Mouse (Mus musculus) heart, adult 11 months (tissue): ENCODE measurements at regions not wholly inside any gene's neighbourhood (a gene's known extent, or its start where the extent isn't known, plus 50 kb on each side); places are given as distances from the start of the nearest gene placed in this dataset.
A peak's percentile ranks its signal among the peaks of the same experiment; 100 is the strongest.

Experiments
- DNase-seq: peaks from one replicate; pipeline ENCODE4 v3.0.0; 2022

- DNase-seq, result no peak
These were observed 301.0 kb downstream of the 9330182O14Rik start for GRCm38 (mm10) chr15:40435156-40435555.

- no peak for DNase-seq
These were observed 302.5 kb downstream of the 9330182O14Rik start for GRCm38 (mm10) chr15:40436688-40437087.

- no peak for DNase-seq
These were observed 305.7 kb downstream of the 9330182O14Rik start for GRCm38 (mm10) chr15:40439827-40440226.

GRCm38 (mm10) chr15:40448623-40449022, 314.5 kb downstream of the 9330182O14Rik start:
- DNase-seq, result no peak

- DNase-seq, result no peak
These were observed 319.1 kb downstream of the 9330182O14Rik start for GRCm38 (mm10) chr15:40453235-40453634.

- no peak for DNase-seq
These were observed 341.6 kb downstream of the 9330182O14Rik start for GRCm38 (mm10) chr15:40475659-40476355.

- DNase-seq, result no peak
These were observed 346.2 kb downstream of the 9330182O14Rik start for GRCm38 (mm10) chr15:40480386-40480785.

GRCm38 (mm10) chr15:40481239-40481638, 347.1 kb downstream of the 9330182O14Rik start:
- no peak for DNase-seq

GRCm38 (mm10) chr15:40485997-40486396, 351.8 kb downstream of the 9330182O14Rik start:
- DNase-seq, result peak; percentile 88

- no peak for DNase-seq
These were observed 367.3 kb downstream of the 9330182O14Rik start for GRCm38 (mm10) chr15:40501180-40502125.

- no peak for DNase-seq
These were observed 376.7 kb downstream of the 9330182O14Rik start for GRCm38 (mm10) chr15:40510826-40511225.

GRCm38 (mm10) chr15:40524350-40524749, 390.2 kb downstream of the 9330182O14Rik start:
- no peak for DNase-seq

- peak; percentile 53 for DNase-seq
These were observed 399.3 kb downstream of the 9330182O14Rik start for GRCm38 (mm10) chr15:40533451-40533873.

GRCm38 (mm10) chr15:40561661-40562060, 427.5 kb downstream of the 9330182O14Rik start:
- DNase-seq, result no peak

GRCm38 (mm10) chr15:40565716-40566115, 431.6 kb downstream of the 9330182O14Rik start:
- no peak for DNase-seq

- no peak for DNase-seq
These were observed 432.3 kb downstream of the 9330182O14Rik start for GRCm38 (mm10) chr15:40566481-40566880.

GRCm38 (mm10) chr15:40568701-40569100, 434.5 kb downstream of the 9330182O14Rik start:
- no peak for DNase-seq
